15 mouse cellular contexts compared by ENCODE assay signal in genomic region chr1:45023336-45023735, GRCm38 (mm10).
"Had no signal": no experiment of that assay in that cellular context is flagged by ENCODE, and none has a peak within 500 bp of the region (broad histone marks: within the 10 kb centered on the region; RNA-seq: fewer than 3 reads in every experiment).

No protein-coding gene starts in this region.

- H3K9me3 ChIP-seq: liver, embryonic 12.5 days; midbrain, embryonic 12.5 days; neural tube, embryonic 13.5 days had no signal

- DNase-seq: kidney, adult 8-10 months; kidney, postnatal 36 days; retina, postnatal 1 day; right cerebral cortex, postnatal 4 days; spleen, adult 18-20 months; thymus, adult 18-20 months; thymus, postnatal 25 days had no signal

- H3K4me3 ChIP-seq: limb, embryonic 13.5 days; liver, embryonic 12.5 days; midbrain, embryonic 12.5 days; neural tube, embryonic 13.5 days had no signal

- H3K9ac ChIP-seq: limb, embryonic 13.5 days; liver, embryonic 12.5 days; midbrain, embryonic 12.5 days; neural tube, embryonic 13.5 days had no signal

- H3K4me1 ChIP-seq: liver, embryonic 12.5 days; midbrain, embryonic 12.5 days; neural tube, embryonic 13.5 days had no signal

- H3K27me3 ChIP-seq: limb, embryonic 13.5 days; liver, embryonic 12.5 days; midbrain, embryonic 12.5 days; neural tube, embryonic 13.5 days had no signal

- H3K27ac ChIP-seq: kidney, postnatal 0 days; limb, embryonic 13.5 days; liver, embryonic 12.5 days; midbrain, embryonic 12.5 days; neural tube, embryonic 13.5 days had no signal

- H3K4me2 ChIP-seq: limb, embryonic 13.5 days; liver, embryonic 12.5 days; midbrain, embryonic 12.5 days; neural tube, embryonic 13.5 days had no signal

- ATAC-seq: inflammation-experienced regulatory T-cells, adult 6 months; liver, embryonic 12.5 days; lung, postnatal 0 days; midbrain, embryonic 16.5 days had no signal

- H3K36me3 ChIP-seq: limb, embryonic 13.5 days; liver, embryonic 12.5 days; midbrain, embryonic 12.5 days; neural tube, embryonic 13.5 days had no signal
